Mouse (Mus musculus) lung, adult 2 months (tissue): Measurements from ENCODE around the gene Spon2.

Experiments used
- CTCF ChIP-seq: fragments of 200-500 bp; IDR thresholded peaks from 2 replicates; pipeline ENCODE4 v1.5.1; 2011; ENCODE audit warnings: mild to moderate bottlenecking, low read length, control low read depth; ENCODE audit not compliant: insufficient read depth
- POLR2A ChIP-seq: fragments of 200-500 bp; IDR thresholded peaks from 2 replicates; pipeline ENCODE4 v1.6.1; 2011; ENCODE audit warnings: low read depth, mild to moderate bottlenecking, control low read depth, low read length, borderline replicate concordance; ENCODE audit errors: extremely low read depth

- TF ChIP-seq POLR2A (no peak), CTCF (no peak)
These were observed 11.9 kb downstream of the Spon2 start for GRCm38 (mm10) chr5:33206328-33206727.
